18 mouse cellular contexts compared by ENCODE assay signal in the genomic region with DNA sequence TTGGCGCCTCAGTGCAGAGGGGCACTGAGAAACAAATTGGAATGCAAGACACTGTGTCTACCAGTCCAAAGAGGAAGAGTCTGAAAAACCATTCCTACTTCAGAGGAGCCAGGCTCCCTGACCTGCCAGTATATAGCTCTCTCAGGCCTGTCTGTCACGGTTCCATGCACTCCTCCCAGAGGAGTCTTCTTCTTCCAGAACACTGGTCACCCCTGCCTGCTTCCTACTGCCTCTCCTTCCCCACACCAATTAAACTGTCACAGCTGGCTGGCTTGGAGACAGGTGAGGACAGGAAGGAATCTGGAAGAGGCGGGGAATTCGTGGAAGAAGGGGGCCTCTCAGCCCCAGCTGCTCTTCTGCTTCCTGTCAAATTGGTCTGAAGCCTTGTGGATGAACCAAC.
DNase-seq lines count a peak whose midpoint lies in the region; ATAC-seq and TF ChIP-seq lines count a peak whose summit lies in the region.
"Had no signal": no experiment of that assay in that cellular context is flagged by ENCODE, and none has a peak within 500 bp of the region (broad histone marks: within the 10 kb centered on the region; RNA-seq: fewer than 3 reads in every experiment).

No protein-coding gene starts in this region.

- peaks cover 16% of the 10 kb centered on the region for H3K4me1 ChIP-seq in hindbrain, embryonic 13.5 days (replicated peaks)
- no peaks in the 10 kb centered on the region for H3K4me1 ChIP-seq in hindbrain, embryonic 11.5 days (replicated peaks; ENCODE audit: control insufficient read depth, insufficient read depth, low read length)
- peaks cover 8% of the 10 kb centered on the region; the same call in 1 of the 2 replicates for H3K4me1 ChIP-seq in kidney, adult 2 months (ENCODE audit: control insufficient read depth, insufficient read depth, low read length)
- H3K4me1 ChIP-seq: megakaryocyte, embryonic 14.5 days had no signal

- no peak for DNase-seq in hindbrain, embryonic 11.5 days (ENCODE audit: low spot score)
- DNase-seq in Patski (ENCODE audit: low read depth, low spot score): peak; percentile 72
- peak; percentile 24 for DNase-seq in kidney, adult 2 months
- DNase-seq in kidney, postnatal 25 days: peak; percentile 13 to 51
- no peak for DNase-seq in layer of hippocampus, adult 18-20 months (ENCODE audit: low spot score in 2 of 2)
- DNase-seq in ovary, postnatal 14 days (ENCODE audit: low spot score): no peak
- DNase-seq: adrenal gland, postnatal 10 days; cerebellum, adult 8-10 months; gastrocnemius, postnatal 36 days; heart, postnatal 36 days; right cerebral cortex, postnatal 25 days had no signal

- peak overlapping the region; percentile 60 for H3K27ac ChIP-seq in hindbrain, embryonic 13.5 days
- H3K27ac ChIP-seq in hindbrain, embryonic 11.5 days (ENCODE audit: low read depth, low read length): no peak overlapping the region
- no peak overlapping the region for H3K27ac ChIP-seq in kidney, adult 2 months (ENCODE audit: insufficient read depth, low read depth, low read length)
- H3K27ac ChIP-seq: liver, embryonic 14.5 days had no signal

- peak; percentile 39; the same call in 1 of the 2 replicates for ATAC-seq in hindbrain, embryonic 13.5 days (ENCODE audit: low FRiP score)
- ATAC-seq in hindbrain, embryonic 11.5 days (ENCODE audit: low FRiP score): no peak
- peak; percentile 13 for ATAC-seq in Patski
- ATAC-seq: intestine, postnatal 0 days; lung, postnatal 0 days had no signal

- CTCF ChIA-PET in Patski (lab: Charles Lee): interaction anchor here (1.1 to 1.6 kb wide), 4 partner anchors 15 to 53 kb away, joined by 3 to 4 read pairs (median 4); no protein-coding TSS in a partner anchor

- WGBS in hindbrain, embryonic 13.5 days: 50% methylated on average over 4 of the region's 4 CpGs
- WGBS in hindbrain, embryonic 11.5 days: 66% methylated on average over 4 of the region's 4 CpGs
- WGBS in kidney, adult 2 months: 35% methylated on average over 4 of the region's 4 CpGs

- TF ChIP-seq POLR2A in kidney, adult 2 months (IDR thresholded peaks at IDR 0.05; ENCODE audit: low read depth, low read length): no peak

- H3K9ac ChIP-seq in hindbrain, embryonic 13.5 days: no peak overlapping the region
- H3K9ac ChIP-seq in hindbrain, embryonic 11.5 days (ENCODE audit: low read depth, low read length): no peak overlapping the region
- H3K9ac ChIP-seq: liver, embryonic 14.5 days had no signal

- TF ChIP-seq CTCF in Patski (IDR thresholded peaks at IDR 0.05): no peak
- TF ChIP-seq CTCF in kidney, adult 2 months (conservative IDR thresholded peaks at IDR 0.05; ENCODE audit: insufficient read depth, insufficient read length, low read depth, low read length): no peak

- H3K27me3 ChIP-seq in hindbrain, embryonic 13.5 days: no peaks in the 10 kb centered on the region
- no peaks in the 10 kb centered on the region for H3K27me3 ChIP-seq in hindbrain, embryonic 11.5 days (ENCODE audit: control insufficient read depth, insufficient read depth, low read length)
- no peaks in the 10 kb centered on the region for H3K27me3 ChIP-seq in Patski
- no peaks in the 10 kb centered on the region for H3K27me3 ChIP-seq in kidney, adult 2 months (replicated peaks; ENCODE audit: control insufficient read depth, insufficient read depth, low read length)
- H3K27me3 ChIP-seq: megakaryocyte, embryonic 14.5 days had no signal

- no peak overlapping the region for H3K4me2 ChIP-seq in hindbrain, embryonic 13.5 days
- H3K4me2 ChIP-seq in hindbrain, embryonic 11.5 days (replicated peaks; ENCODE audit: low read depth, low read length): no peak overlapping the region
- H3K4me2 ChIP-seq: heart, embryonic 11.5 days had no signal

- H3K9me3 ChIP-seq in hindbrain, embryonic 13.5 days: no peaks in the 10 kb centered on the region
- no peaks in the 10 kb centered on the region for H3K9me3 ChIP-seq in hindbrain, embryonic 11.5 days (ENCODE audit: control insufficient read depth, low read length)
- H3K9me3 ChIP-seq: megakaryocyte, embryonic 14.5 days had no signal

- no peaks in the 10 kb centered on the region for H3K36me3 ChIP-seq in hindbrain, embryonic 13.5 days
- no peaks in the 10 kb centered on the region for H3K36me3 ChIP-seq in hindbrain, embryonic 11.5 days (ENCODE audit: control insufficient read depth, insufficient read depth, low read length)
- H3K36me3 ChIP-seq in kidney, adult 2 months (ENCODE audit: control insufficient read depth, insufficient read depth, low read length): no peaks in the 10 kb centered on the region

- no peak overlapping the region for H3K4me3 ChIP-seq in hindbrain, embryonic 13.5 days
- no peak overlapping the region for H3K4me3 ChIP-seq in hindbrain, embryonic 11.5 days (ENCODE audit: low read depth, low read length)
- H3K4me3 ChIP-seq in kidney, adult 2 months (ENCODE audit: insufficient read depth, low read depth, low read length): no peak overlapping the region
- H3K4me3 ChIP-seq: megakaryocyte, embryonic 14.5 days; myocyte had no signal

- POLR2A ChIA-PET in Patski (lab: Charles Lee): no interaction called here

- in situ Hi-C loops in Patski (cut with MboI; ENCODE audit: low pct_unique_long_range_greater_than_20kb): loop anchor here (5.0 kb wide), 1 partner anchor 49 kb away; no protein-coding TSS in a partner anchor

Comparison
In these comparisons a context has a peak if more than half of its experiments do, and no peak if none do; other contexts are left out.
1. DNase-seq: peak in Patski (single experiment), kidney, adult 2 months (single experiment) and kidney, postnatal 25 days (2 of 2); none in hindbrain, embryonic 11.5 days (single experiment), layer of hippocampus, adult 18-20 months (0 of 2) and ovary, postnatal 14 days (single experiment).